Comparison of ENCODE assay signal across 8 mouse cellular contexts in the genomic region with DNA sequence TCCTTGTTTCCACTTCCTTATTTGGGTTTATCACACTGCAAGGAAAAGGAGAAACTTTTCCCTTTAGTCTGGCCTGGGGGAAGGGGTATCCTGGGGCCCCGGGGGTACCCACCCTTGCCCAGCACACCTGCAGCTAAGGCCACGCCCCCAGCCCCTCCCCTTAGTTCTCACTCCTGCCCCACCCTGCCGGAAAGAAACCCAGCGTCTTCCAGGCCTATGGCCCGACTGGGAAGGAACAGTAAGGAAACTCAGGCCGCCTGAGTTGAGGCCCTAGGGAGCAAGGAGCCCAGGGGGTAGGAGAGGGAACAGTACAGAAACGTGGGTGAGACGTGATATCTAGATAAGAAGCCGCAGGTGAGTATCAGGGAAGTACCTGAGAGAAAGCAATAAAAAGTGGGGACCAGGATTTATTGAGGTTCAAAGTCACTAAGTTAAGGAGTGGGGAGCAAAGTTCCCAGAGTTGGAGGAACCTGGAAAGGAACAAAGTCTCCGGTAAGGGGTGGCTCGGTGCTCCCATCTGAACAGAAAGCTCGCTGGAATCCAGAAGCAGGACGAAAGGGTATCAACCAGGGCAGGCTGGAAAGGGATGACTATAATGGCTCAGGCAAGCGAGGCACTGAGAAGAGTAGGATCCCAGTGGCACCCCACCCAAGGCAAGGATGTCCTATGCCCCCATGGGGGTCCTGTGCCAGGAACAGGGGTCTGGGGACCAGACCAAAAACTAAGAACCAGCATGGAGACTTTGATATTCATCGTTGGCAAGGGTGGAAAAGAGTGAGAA. TPM values are rescaled to one million over a fixed set of nuclear protein-coding genes. Genes with fewer than 3 reads are reported as not detected.
DNase-seq lines count a peak whose midpoint lies in the region; ATAC-seq and TF ChIP-seq lines count a peak whose summit lies in the region.

No protein-coding gene starts in this region.

- intact Hi-C loops in gastrocnemius, postnatal 14 days (cut with DNase I; ENCODE audit: low total_unique reads), result no loop called here

- 14% methylated on average over 15 of the region's 15 CpGs for WGBS in hindbrain, embryonic 12.5 days
- 9% methylated on average over 15 of the region's 15 CpGs for WGBS in liver, embryonic 11.5 days
- WGBS in neural tube, embryonic 13.5 days, result 13% methylated on average over 15 of the region's 15 CpGs

- no peak overlapping the region for H3K27ac ChIP-seq in hindbrain, embryonic 12.5 days
- no peak overlapping the region for H3K27ac ChIP-seq in liver, embryonic 11.5 days (ENCODE audit: low read depth, low read length)
- no peak overlapping the region for H3K27ac ChIP-seq in neural tube, embryonic 13.5 days (replicated peaks)

- peak; percentile 16 for DNase-seq in embryo, embryonic 10.5 days (ENCODE audit: low spot score)
- no peak for DNase-seq in embryo, embryonic 11 days
- no peak for DNase-seq in G1E (ENCODE audit: low spot score)
- no peak for DNase-seq in liver, embryonic 11.5 days (ENCODE audit: low spot score)
- DNase-seq in gastrocnemius, postnatal 14 days, result no peak
- no peak for DNase-seq in gastrocnemius, adult 18-20 months (ENCODE audit: low spot score)

- H3K9ac ChIP-seq in hindbrain, embryonic 12.5 days, result 0 out of 2 replicates have a peak overlapping the region, but pooled peaks have one; percentile 23
- H3K9ac ChIP-seq in liver, embryonic 11.5 days (ENCODE audit: low read depth, low read length), result peak overlapping the region; percentile 76
- H3K9ac ChIP-seq in neural tube, embryonic 13.5 days, result peak overlapping the region; percentile 69

- no peaks in the 10 kb centered on the region for H3K27me3 ChIP-seq in G1E (ENCODE audit: insufficient read depth, low read length)
- H3K27me3 ChIP-seq in hindbrain, embryonic 12.5 days, result peaks cover 37% of the 10 kb centered on the region
- H3K27me3 ChIP-seq in liver, embryonic 11.5 days (replicated peaks; ENCODE audit: control insufficient read depth, insufficient read depth, low read length), result no peaks in the 10 kb centered on the region
- peaks cover 27% of the 10 kb centered on the region for H3K27me3 ChIP-seq in neural tube, embryonic 13.5 days

- ATAC-seq in G1E (ENCODE audit: extremely low read depth, insufficient number of reproducible peaks, low FRiP score, poor library complexity, severe bottlenecking), result no peak
- no peak for ATAC-seq in hindbrain, embryonic 12.5 days (ENCODE audit: low FRiP score)
- no peak for ATAC-seq in liver, embryonic 11.5 days (replicated peaks; ENCODE audit: low FRiP score)
- no peak for ATAC-seq in neural tube, embryonic 13.5 days (ENCODE audit: low read depth)

- no peak for TF ChIP-seq CTCF in G1E (IDR thresholded peaks at IDR 0.05; ENCODE audit: low read depth, low read length)

- H3K9me3 ChIP-seq in G1E (replicated peaks), result no peaks in the 10 kb centered on the region
- H3K9me3 ChIP-seq in hindbrain, embryonic 12.5 days (replicated peaks), result no peaks in the 10 kb centered on the region
- no peaks in the 10 kb centered on the region for H3K9me3 ChIP-seq in liver, embryonic 11.5 days (ENCODE audit: control insufficient read depth, low read length)
- no peaks in the 10 kb centered on the region for H3K9me3 ChIP-seq in neural tube, embryonic 13.5 days

- peak overlapping the region; percentile 56 for H3K4me2 ChIP-seq in hindbrain, embryonic 12.5 days (replicated peaks)
- peak overlapping the region; percentile 92 for H3K4me2 ChIP-seq in liver, embryonic 11.5 days
- peak overlapping the region; percentile 54 for H3K4me2 ChIP-seq in neural tube, embryonic 13.5 days

- H3K36me3 ChIP-seq in G1E (replicated peaks), result peaks cover 37% of the 10 kb centered on the region
- H3K36me3 ChIP-seq in hindbrain, embryonic 12.5 days, result no peaks in the 10 kb centered on the region
- H3K36me3 ChIP-seq in liver, embryonic 11.5 days (ENCODE audit: control insufficient read depth, insufficient read depth, low read length), result peaks cover 12% of the 10 kb centered on the region; the same call in 1 of the 2 replicates
- H3K36me3 ChIP-seq in neural tube, embryonic 13.5 days, result no peaks in the 10 kb centered on the region

- H3K4me3 ChIP-seq in G1E (ENCODE audit: low read depth, low read length), result peak overlapping the region; percentile 80
- peak overlapping the region; percentile 45 for H3K4me3 ChIP-seq in hindbrain, embryonic 12.5 days
- H3K4me3 ChIP-seq in liver, embryonic 11.5 days (ENCODE audit: low read depth, low read length), result peak overlapping the region; percentile 75
- H3K4me3 ChIP-seq in neural tube, embryonic 13.5 days, result peak overlapping the region; percentile 44

- peaks cover 81% of the 10 kb centered on the region for H3K4me1 ChIP-seq in G1E (ENCODE audit: insufficient read depth, low read depth, low read length)
- peaks cover 21% of the 10 kb centered on the region for H3K4me1 ChIP-seq in hindbrain, embryonic 12.5 days
- H3K4me1 ChIP-seq in liver, embryonic 11.5 days (replicated peaks; ENCODE audit: control insufficient read depth, insufficient read depth, low read length), result peaks cover 44% of the 10 kb centered on the region
- peaks cover 35% of the 10 kb centered on the region for H3K4me1 ChIP-seq in neural tube, embryonic 13.5 days (replicated peaks)

RNA-seq across cellular contexts. Expression of gene Ppp1r14b, which starts 6.1 kb away (rescaled TPM):
- total RNA-seq in G1E (2014; fragmentation: Nextera tagmentation), result 74.0 and 111 TPM in 2 replicates
- 141 and 168 TPM in 2 replicates for total RNA-seq in G1E (2017)
- polyA plus RNA-seq in G1E (2012), result 281 and 350 TPM in 2 replicates
- polyA plus RNA-seq in hindbrain, embryonic 12.5 days (2016; fragmentation: Nextera tagmentation; extraction: Ambion mirVana), result 259 and 281 TPM in 2 replicates
- polyA plus RNA-seq in liver, embryonic 11.5 days (2014; fragmentation: Nextera tagmentation; extraction: Ambion mirVana), result 189 and 221 TPM in 2 replicates
- 191 and 211 TPM in 2 replicates for polyA plus RNA-seq in neural tube, embryonic 13.5 days (2015; fragmentation: Nextera tagmentation; extraction: Ambion mirVana)
- total RNA-seq in gastrocnemius, postnatal 14 days (2021), result 100 to 1,000 TPM; 139 to 184 TPM
- 100 to 1,000 TPM; 117 to 145 TPM for total RNA-seq in gastrocnemius, adult 18-20 months (2021)

RNA-seq across cellular contexts. Expression of gene Plcb3, which starts 7.6 kb away (rescaled TPM):
- total RNA-seq in G1E (2014; fragmentation: Nextera tagmentation) (12.5 and 14.1 TPM in 2 replicates), G1E (2017) (9.9 and 10.6 TPM in 2 replicates)
- polyA plus RNA-seq in G1E (2012), result 21.0 and 22.2 TPM in 2 replicates
- 27.9 and 29.3 TPM in 2 replicates for polyA plus RNA-seq in hindbrain, embryonic 12.5 days (2016; fragmentation: Nextera tagmentation; extraction: Ambion mirVana)
- polyA plus RNA-seq in liver, embryonic 11.5 days (2014; fragmentation: Nextera tagmentation; extraction: Ambion mirVana), result 20.6 and 23.4 TPM in 2 replicates
- 23.8 and 27.3 TPM in 2 replicates for polyA plus RNA-seq in neural tube, embryonic 13.5 days (2015; fragmentation: Nextera tagmentation; extraction: Ambion mirVana)
- 10 to 100 TPM; 10.9 to 11.6 TPM for total RNA-seq in gastrocnemius, postnatal 14 days (2021)
- total RNA-seq in gastrocnemius, adult 18-20 months (2021), result 10 to 100 TPM; 10.2 to 11.3 TPM

RNA-seq across cellular contexts. Expression of gene Fkbp2, which starts 11.6 kb away (rescaled TPM):
- 72.6 and 120 TPM in 2 replicates for total RNA-seq in G1E (2014; fragmentation: Nextera tagmentation)
- 58.8 and 72.0 TPM in 2 replicates for total RNA-seq in G1E (2017)
- 170 and 201 TPM in 2 replicates for polyA plus RNA-seq in G1E (2012)
- polyA plus RNA-seq in hindbrain, embryonic 12.5 days (2016; fragmentation: Nextera tagmentation; extraction: Ambion mirVana), result 77.8 and 82.5 TPM in 2 replicates
- polyA plus RNA-seq in liver, embryonic 11.5 days (2014; fragmentation: Nextera tagmentation; extraction: Ambion mirVana), result 111 and 124 TPM in 2 replicates
- 104 and 120 TPM in 2 replicates for polyA plus RNA-seq in neural tube, embryonic 13.5 days (2015; fragmentation: Nextera tagmentation; extraction: Ambion mirVana)
- total RNA-seq in gastrocnemius, postnatal 14 days (2021), result 10 to 100 TPM; 13.0 to 13.7 TPM
- 10 to 100 TPM in 1 of 2 experiments, 1 to 10 TPM in 1; 8.2 to 13.1 TPM for total RNA-seq in gastrocnemius, adult 18-20 months (2021)

RNA-seq across cellular contexts. Expression of gene Vegfb, which starts 18.8 kb away (rescaled TPM):
- total RNA-seq in G1E (2014; fragmentation: Nextera tagmentation) (29.6 and 41.0 TPM in 2 replicates), G1E (2017) (18.5 and 20.2 TPM in 2 replicates)
- polyA plus RNA-seq in G1E (2012), result 92.6 and 118 TPM in 2 replicates
- polyA plus RNA-seq in hindbrain, embryonic 12.5 days (2016; fragmentation: Nextera tagmentation; extraction: Ambion mirVana), result 32.2 and 37.0 TPM in 2 replicates
- 24.3 and 28.8 TPM in 2 replicates for polyA plus RNA-seq in liver, embryonic 11.5 days (2014; fragmentation: Nextera tagmentation; extraction: Ambion mirVana)
- 37.2 and 39.3 TPM in 2 replicates for polyA plus RNA-seq in neural tube, embryonic 13.5 days (2015; fragmentation: Nextera tagmentation; extraction: Ambion mirVana)
- total RNA-seq in gastrocnemius, postnatal 14 days (2021), result 100 to 1,000 TPM in 1 of 2 experiments, 10 to 100 TPM in 1; 90.8 to 118 TPM
- total RNA-seq in gastrocnemius, adult 18-20 months (2021), result 100 to 1,000 TPM; 181 to 206 TPM

RNA-seq across cellular contexts. Expression of gene Dnajc4, which starts 23.7 kb away (rescaled TPM):
- total RNA-seq in G1E (2014; fragmentation: Nextera tagmentation) (29.4 and 29.5 TPM in 2 replicates), G1E (2017) (11.6 and 14.4 TPM in 2 replicates)
- 23.9 and 24.3 TPM in 2 replicates for polyA plus RNA-seq in G1E (2012)
- polyA plus RNA-seq in hindbrain, embryonic 12.5 days (2016; fragmentation: Nextera tagmentation; extraction: Ambion mirVana), result 20.5 and 24.0 TPM in 2 replicates
- 14.0 and 14.7 TPM in 2 replicates for polyA plus RNA-seq in liver, embryonic 11.5 days (2014; fragmentation: Nextera tagmentation; extraction: Ambion mirVana)
- polyA plus RNA-seq in neural tube, embryonic 13.5 days (2015; fragmentation: Nextera tagmentation; extraction: Ambion mirVana), result 21.5 and 23.0 TPM in 2 replicates
- 10 to 100 TPM; 30.7 to 32.4 TPM for total RNA-seq in gastrocnemius, postnatal 14 days (2021)
- total RNA-seq in gastrocnemius, adult 18-20 months (2021), result 10 to 100 TPM; 33.9 to 38.4 TPM

Comparison
In these comparisons a context has a peak if more than half of its experiments do, and no peak if none do; other contexts are left out.
1. H3K9ac ChIP-seq: peak in every context shown above with its lines; median percentile 76 in liver, embryonic 11.5 days; 69 in neural tube, embryonic 13.5 days; 23 in hindbrain, embryonic 12.5 days.